Mouse (Mus musculus) neural tube, embryonic 10.5 days (tissue): Measurements from ENCODE around the gene Mkln1.

Source experiments
- DNase-seq: peaks from one replicate; pipeline ENCODE4 v3.0.0-alpha.2; 2017; ENCODE audit warnings: low spot score; ENCODE audit errors: extremely low spot score

The Mkln1 gene

DNA sequence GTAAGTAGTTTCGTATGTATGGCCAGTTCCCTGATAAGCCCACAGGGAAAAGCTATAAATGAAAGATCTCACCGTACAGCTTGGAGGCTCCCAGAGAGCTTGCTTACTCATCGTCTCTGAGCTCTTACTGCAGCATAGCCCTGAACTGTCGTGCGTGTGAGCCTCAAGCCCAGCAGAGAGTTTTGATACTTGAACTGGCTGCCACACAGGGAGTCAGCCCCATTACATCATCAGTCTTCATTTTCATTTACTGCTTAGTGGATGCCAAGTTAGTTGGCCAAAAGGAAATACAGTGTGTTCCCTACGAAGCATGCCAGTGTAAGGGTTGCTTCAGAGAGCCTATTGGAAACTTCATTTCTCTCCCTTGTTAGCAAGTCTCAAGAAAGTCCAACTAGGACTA is 115.2 kb downstream of the Mkln1 start:
- no peak for DNase-seq

- no peak for DNase-seq
Observed at GRCm38 (mm10) chr6:31517681-31518337, 119.3 kb downstream of the Mkln1 start.

DNA sequence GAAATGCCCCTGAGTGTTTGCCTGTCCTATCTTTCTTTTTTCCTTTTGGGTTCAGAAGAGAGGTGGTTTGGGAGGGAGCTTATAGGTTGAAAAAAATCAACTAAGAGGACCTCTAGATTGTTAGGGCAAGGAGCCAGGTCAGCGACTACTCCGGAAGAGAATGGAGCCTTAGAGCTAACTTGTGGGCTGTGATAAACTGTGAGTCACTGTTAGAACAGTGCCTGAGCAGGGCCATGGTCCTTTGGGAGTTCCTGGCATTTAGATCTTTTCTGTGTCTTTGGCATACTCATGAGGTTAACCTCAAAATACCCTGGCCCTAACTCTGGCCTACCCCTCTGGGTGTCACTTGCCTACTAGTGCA is 119.8 kb downstream of the Mkln1 start:
- no peak for DNase-seq

- DNase-seq, result peak; percentile 29
Observed at GRCm38 (mm10) chr6:31519001-31519471, 120.5 kb downstream of the Mkln1 start.

GRCm38 (mm10) chr6:31520486-31521215 is 122.1 kb downstream of the Mkln1 start:
- no peak for DNase-seq

DNA sequence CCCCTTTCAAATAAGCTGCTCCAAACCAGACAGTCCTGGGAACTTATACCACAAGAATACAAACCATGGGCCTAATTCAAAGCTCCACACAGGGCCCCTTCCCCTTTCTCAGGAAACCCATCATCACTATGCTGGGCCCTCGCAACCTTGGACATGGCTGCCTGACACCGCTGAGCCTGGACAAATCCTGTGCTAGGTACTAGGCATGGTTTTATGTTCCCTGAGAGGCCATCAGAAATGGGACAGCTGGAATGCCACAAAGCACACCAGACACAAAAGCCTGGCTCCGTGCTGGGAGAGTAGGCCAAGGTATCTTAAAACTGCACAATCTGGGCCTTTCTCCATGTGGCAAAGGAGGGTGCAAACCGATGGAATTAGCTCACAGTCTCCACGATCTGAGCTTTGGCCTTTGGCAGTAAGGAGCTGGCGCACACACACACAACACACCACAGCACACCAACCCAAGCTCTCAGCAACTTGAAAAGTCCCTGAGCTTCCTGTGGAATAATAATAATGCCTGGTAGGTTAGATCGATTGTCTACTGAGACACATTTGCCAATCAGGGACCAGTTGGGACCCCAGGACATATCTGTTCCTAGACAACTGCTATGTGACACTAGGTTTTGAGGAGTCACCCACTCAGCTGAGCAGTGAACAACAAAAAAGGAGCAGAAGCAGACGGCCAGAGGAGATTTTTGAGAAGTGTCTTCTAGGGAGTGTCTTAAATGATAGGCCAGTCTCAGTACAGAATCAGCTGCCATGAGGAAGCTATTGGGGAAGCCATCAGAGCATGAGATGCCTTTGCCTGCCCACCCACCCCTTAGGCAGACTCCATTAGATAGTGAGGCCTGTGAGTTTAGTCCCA is 123.2 kb downstream of the Mkln1 start:
- DNase-seq, result no peak

- no peak for DNase-seq
Observed at GRCm38 (mm10) chr6:31522478-31522877, 123.9 kb downstream of the Mkln1 start.

GRCm38 (mm10) chr6:31523039-31523438 is 124.5 kb downstream of the Mkln1 start:
- no peak for DNase-seq

GRCm38 (mm10) chr6:31523657-31524056 is 125.1 kb downstream of the Mkln1 start:
- DNase-seq, result no peak

DNA sequence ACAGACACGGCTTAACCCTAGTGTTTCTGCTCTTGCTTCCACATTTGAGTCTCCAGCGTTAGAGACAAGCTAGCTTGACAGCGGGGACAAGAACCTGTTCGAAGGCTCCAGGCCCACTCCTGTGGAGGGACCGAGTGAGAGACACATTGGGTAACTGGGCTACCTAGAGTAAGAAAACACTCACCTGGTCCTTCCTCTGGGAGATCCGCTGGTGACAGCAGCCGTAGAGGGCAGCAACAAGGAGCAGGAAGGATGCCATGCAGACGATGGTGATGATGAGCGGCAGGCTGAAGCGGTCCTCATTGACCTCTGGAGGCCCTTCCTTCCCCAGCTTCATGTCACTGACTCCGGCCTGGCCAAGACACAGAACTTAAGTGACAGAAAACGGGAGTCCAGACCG is 125.6 kb downstream of the Mkln1 start:
- no peak for DNase-seq

DNA sequence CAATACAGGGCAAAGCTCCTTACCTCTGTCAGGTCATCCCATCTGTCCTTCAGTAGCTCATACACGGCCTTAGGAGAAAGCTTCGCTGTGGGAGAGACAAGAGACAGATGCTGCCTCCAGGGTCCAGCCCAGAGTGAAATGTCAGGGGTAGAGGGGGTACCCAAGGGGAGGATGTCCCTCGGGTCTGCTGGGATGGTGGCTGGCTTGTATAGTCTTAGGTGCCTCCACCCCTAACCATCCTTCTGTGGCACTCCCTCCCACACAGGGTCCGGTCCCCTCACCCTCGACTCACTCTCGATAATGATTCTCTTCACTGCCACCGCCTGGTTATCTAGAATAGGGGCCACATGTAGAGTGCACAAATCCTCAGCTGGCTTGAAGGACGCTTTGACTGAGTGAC is 126.1 kb downstream of the Mkln1 start:
- no peak for DNase-seq

- DNase-seq, result peak; percentile 77
Observed at GRCm38 (mm10) chr6:31525231-31525900, 126.8 kb downstream of the Mkln1 start.

DNA sequence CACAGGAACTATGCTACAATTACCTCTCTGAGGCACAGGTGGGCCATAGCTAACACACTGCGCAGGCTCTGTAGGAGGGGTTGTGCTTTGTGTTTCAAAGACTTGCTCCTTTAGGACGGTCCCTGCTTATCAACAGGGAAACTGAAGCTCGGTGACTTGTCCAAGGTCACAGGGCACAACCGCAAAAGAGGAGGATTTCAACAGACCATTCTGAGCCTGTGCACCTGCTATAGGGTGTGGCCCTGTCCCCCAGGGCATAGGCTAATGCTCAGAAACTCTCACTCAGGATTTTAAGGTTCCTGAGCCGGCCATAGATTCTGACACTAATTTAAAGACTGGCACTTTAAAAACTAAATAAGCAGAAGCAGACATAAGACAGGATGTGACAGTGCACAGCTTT is 128.4 kb downstream of the Mkln1 start:
- DNase-seq, result no peak

DNA sequence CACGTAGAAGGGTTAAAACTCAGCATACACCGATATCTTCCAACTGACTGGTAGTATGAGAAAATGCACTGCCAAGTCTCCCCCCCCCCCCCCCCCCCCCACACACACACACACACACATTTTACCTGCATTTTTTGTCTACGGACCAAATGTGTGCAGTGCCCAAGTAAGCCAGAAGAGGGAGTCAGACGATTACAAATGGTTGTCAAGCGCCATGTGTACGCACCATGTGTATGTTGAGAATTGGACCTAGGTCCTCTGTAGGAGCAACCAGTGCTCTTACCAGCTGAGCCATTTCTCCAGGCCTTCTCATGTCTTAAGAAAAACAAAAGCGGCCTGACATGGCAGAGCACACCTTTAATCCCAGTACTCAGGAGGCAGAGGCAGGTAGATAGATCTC is 129.4 kb downstream of the Mkln1 start:
- peak; percentile 61 for DNase-seq

GRCm38 (mm10) chr6:31528339-31528738 is 129.8 kb downstream of the Mkln1 start:
- DNase-seq, result no peak

- DNase-seq, result no peak
Observed at GRCm38 (mm10) chr6:31531880-31532279, 133.3 kb downstream of the Mkln1 start.

DNA sequence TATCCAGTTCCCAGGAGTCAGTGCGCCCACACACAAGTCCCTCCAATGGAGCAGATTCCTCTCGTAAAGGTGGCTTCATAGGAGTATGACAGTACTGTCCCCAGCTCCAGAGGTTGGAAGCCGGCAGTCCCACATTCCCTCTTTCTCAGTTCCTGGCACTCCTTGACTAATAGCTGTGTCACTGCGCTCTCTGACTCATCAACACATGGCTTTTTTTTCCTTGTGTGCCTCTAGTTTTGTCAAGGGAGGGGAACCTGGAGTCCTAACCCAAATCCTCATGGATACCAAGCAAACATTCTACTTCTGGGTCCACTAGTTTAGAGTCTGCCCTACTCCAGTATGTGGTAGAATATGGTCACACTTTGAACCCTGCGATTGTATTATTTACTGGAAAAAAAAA is 136.2 kb downstream of the Mkln1 start:
- no peak for DNase-seq

- DNase-seq, result no peak
Observed at GRCm38 (mm10) chr6:31537193-31537592, 138.7 kb downstream of the Mkln1 start.

GRCm38 (mm10) chr6:31538112-31538511 is 139.6 kb downstream of the Mkln1 start:
- DNase-seq, result no peak

DNA sequence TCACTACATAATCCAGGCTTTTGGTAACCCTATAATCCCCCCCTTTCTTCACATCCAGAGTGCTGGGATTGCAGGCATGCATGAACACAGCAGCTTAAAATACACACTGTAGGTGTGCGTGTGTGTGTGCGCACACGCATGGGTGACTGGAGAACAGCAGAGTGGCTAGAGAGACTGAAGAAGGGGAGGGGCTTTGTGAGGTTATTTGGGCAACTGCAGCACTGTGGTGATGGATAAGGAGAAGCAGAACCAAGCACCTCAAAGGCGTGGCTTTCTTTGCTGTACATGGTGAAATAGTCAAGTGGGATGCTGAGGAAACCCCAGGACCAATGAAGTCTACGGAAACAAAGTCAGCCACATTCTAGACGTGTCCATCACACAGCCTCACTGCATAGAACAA is 141.5 kb downstream of the Mkln1 start:
- DNase-seq, result no peak

GRCm38 (mm10) chr6:31544318-31544717 is 145.8 kb downstream of the Mkln1 start:
- no peak for DNase-seq
